Mouse (Mus musculus) left cerebral cortex, postnatal 10 days (tissue): ENCODE measurements around the gene Dnajb6. TPM values are rescaled to one million over a fixed set of nuclear protein-coding genes. Genes with fewer than 3 reads are reported as not detected.
A peak's percentile ranks its signal among the peaks of the same experiment; 100 is the strongest.
"Not testable (repeated sequence)": the region's sequence is repeated elsewhere in the genome, so short reads cannot be mapped to it uniquely, and the experiment has no call there.

Source experiments
- DNase-seq, 2 experiments: peaks; one replicate each; pipeline ENCODE4 v3.0.0; 2021 to 2022; ENCODE audit warnings: low spot score in 2 of 2, mixed read lengths in 1 of 2; ENCODE audit errors: extremely low spot score in 1 of 2
- intact Hi-C: fragments of 180-260 bp; cut with DNase I; formaldehyde crosslinking; loops from one replicate; pipeline ENCODE4 v1.15.1; 2025
- total RNA-seq, 2 experiments: library from RNA; stranded (reverse); gene quantifications; 2 replicates each; pipeline ENCODE4 v1.2.3; 2021

The Dnajb6 gene
- 100 to 1,000 TPM; 187 to 191 TPM for total RNA-seq

- intact Hi-C loops = no loop called here
- peak; percentile 98 for DNase-seq
These were observed at the start of gene Dnajb6, which contains the start of gene Gm5129 for GRCm38 (mm10) chr5:29735557-29736061. Gene Dnajb6, plus strand, starts transcription at chr5:29735688. Gene Gm5129, minus strand, starts transcription at chr5:29735936.

GRCm38 (mm10) chr5:29687671-29688070, 47.8 kb upstream of the Dnajb6 start:
- DNase-seq = peak in 1 of 2 experiments; percentile 30
- intact Hi-C loops = loop anchor here (2.0 kb wide), 1 partner anchor 299 kb away; no protein-coding TSS in a partner anchor

DNA sequence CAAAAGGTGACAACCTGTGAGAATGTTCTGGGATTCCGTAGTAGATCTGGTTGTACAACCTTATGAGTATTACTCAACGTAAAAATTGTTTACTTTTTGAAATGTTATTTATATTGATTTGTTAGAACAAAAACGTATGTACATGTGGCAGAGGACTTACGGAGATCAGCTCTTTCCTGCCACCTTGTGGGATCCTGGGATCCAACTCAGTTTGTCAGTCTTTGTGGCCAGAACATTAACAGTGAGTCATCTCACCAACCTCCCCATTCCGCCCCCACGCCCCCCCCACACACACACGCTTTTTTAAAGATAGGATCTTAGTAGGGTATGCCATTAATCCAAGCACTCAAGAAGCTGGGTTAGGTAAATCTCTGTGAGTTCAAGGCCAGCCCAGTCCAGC, 47.1 kb upstream of the Dnajb6 start:
- intact Hi-C loops = no loop called here
- DNase-seq = no peak

DNA sequence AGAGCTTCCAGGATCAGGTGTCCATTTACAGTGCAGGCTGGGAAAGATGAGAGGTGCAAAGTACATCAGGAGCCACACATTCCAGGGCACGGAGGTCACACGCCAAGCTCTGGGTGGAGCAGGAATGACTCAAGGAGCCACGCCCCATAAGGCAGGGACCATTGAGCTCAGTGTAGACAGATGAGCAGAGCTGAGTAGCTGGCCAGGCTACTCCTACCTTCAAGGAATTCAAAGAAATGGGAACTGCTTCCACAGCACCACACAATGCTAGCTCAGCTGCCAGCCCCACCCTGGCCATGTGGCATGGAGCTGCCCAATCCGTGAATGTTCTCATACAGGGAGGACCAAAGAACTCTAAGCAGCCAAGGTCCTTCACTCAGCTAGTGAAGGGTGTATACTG, 37.0 kb upstream of the Dnajb6 start:
- no peak for DNase-seq
- intact Hi-C loops = no loop called here

DNA sequence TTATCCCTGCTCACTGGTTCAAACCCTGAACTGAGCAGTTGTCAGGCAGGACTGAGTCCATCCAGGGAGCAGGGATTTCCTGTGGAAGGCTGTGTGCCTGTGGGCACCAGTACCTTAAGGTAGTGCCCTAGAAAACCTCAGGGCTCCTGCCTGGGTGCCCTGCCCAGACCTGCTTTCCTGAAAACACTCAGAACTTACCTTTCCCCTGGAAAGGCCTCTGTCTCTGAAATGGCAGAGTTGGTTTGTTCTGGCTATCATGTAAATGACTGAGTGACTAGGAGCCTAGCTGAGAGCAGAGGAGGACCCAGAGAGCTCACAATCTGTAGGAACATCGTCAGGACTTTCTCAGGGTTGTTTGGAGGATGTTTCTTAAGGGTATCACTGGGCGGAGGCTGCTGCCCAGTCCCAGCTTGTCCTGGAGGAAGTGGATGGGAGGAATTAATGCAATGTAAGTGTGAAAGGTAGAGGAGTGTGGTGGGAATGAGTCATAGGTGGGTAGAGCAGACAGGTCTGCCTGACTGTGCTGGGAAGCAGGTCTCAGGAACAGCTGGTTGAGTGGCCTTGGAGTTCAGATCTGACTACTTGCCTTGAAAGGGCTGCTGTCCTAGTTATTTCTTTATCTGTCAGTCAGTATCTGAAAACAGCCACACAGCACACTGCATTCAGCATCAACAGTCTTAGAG, 35.8 kb upstream of the Dnajb6 start:
- intact Hi-C loops = no loop called here
- no peak for DNase-seq

GRCm38 (mm10) chr5:29707241-29707640, 28.2 kb upstream of the Dnajb6 start:
- no peak for DNase-seq
- intact Hi-C loops = no loop called here

- no peak for DNase-seq
- intact Hi-C loops = no loop called here
These were observed 27.2 kb upstream of the Dnajb6 start for GRCm38 (mm10) chr5:29708258-29708657.

- DNase-seq = no peak
These were observed 23.9 kb upstream of the Dnajb6 start for GRCm38 (mm10) chr5:29711631-29712030.

GRCm38 (mm10) chr5:29712906-29713305, 22.6 kb upstream of the Dnajb6 start:
- no peak for DNase-seq
- intact Hi-C loops = no loop called here

More at GRCm38 (mm10) chr5:29711631-29712030, 23.9 kb upstream of the Dnajb6 start:
- intact Hi-C loops = no loop called here

DNA sequence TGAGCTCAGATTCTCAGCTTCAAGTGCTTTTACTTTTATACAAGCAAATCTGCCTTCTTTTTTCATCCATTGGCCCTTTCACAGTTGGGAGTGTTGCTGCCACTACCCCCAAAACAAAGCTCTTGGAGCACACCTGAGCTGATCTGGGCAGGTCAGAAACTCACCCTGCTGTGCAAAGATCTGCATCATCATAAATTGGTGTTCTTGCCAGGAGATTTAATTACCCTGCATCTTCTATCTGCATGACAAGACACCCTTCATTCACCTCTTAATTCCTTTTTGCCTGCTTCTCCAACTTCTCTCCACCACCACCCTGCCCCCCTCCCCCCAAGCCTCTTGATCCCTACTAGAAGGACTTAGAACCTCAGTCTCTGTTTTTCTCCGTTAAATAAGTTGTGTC, 14.3 kb upstream of the Dnajb6 start:
- intact Hi-C loops = no loop called here
- DNase-seq = no peak

GRCm38 (mm10) chr5:29725369-29725768, 10.1 kb upstream of the Dnajb6 start:
- intact Hi-C loops = no loop called here
- DNase-seq = no peak

- intact Hi-C loops, DNase-seq: not testable (repeated sequence)
These were observed 9.4 kb upstream of the Dnajb6 start for GRCm38 (mm10) chr5:29726070-29726469.

GRCm38 (mm10) chr5:29734831-29735510, 517 bp upstream of the Dnajb6 start:
- intact Hi-C loops = no loop called here
- DNase-seq = no peak

GRCm38 (mm10) chr5:29736073-29736900, 799 bp downstream of the Dnajb6 start:
- peak in 1 of 2 experiments; percentile 63 for DNase-seq
- intact Hi-C loops = no loop called here

GRCm38 (mm10) chr5:29736942-29737341, 1.5 kb downstream of the Dnajb6 start:
- intact Hi-C loops = no loop called here
- no peak for DNase-seq

GRCm38 (mm10) chr5:29737471-29737870, 2.0 kb downstream of the Dnajb6 start:
- intact Hi-C loops = no loop called here

DNA sequence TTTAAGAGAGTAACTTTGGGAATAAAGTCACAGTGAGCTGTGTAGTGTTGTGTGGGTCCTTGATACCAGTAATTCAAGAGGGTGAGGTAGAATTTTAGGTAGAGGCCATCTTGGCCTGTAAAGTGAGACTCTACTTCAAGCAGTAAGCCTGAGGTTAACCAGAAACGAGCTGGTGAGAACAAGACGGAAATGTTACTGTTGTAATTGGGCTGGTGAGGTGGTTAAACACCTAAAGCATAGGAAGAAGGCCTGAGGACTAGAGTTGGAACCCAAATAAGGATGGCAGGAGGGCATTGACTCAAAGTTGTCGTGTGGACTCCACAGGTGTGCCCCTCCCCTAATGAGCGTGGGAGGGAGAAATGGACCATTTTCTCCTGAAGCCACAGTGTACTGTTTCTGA, 2.6 kb downstream of the Dnajb6 start:
- intact Hi-C loops = no loop called here
- DNase-seq = no peak

More at GRCm38 (mm10) chr5:29737471-29737870, 2.0 kb downstream of the Dnajb6 start:
- DNase-seq = no peak

DNA sequence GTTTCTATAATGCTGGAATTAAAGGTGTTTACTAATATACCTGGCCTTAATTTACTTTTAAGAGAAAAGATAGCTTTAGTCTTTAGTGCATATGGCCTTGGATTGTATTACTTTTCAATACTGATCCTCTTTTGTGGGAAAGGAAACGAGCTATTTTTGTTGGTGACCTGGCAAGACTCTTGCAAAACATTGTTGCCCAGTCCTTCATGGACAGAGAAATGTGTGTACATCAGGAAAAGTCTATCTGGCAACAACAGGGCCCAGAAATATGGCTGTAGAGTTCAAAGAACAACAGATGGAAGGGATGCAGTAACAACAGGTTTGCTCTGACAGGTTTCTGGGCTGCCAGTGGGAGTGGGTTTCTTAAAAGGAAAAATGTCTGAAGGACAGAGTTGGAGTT, 5.2 kb downstream of the Dnajb6 start:
- intact Hi-C loops = no loop called here
- DNase-seq = no peak

- intact Hi-C loops = no loop called here
- no peak for DNase-seq
These were observed 5.6 kb downstream of the Dnajb6 start for GRCm38 (mm10) chr5:29741093-29741492.
